Mouse (Mus musculus): ENCODE results near the gene Ppp1r1a.

Gene Ppp1r1a

DNA sequence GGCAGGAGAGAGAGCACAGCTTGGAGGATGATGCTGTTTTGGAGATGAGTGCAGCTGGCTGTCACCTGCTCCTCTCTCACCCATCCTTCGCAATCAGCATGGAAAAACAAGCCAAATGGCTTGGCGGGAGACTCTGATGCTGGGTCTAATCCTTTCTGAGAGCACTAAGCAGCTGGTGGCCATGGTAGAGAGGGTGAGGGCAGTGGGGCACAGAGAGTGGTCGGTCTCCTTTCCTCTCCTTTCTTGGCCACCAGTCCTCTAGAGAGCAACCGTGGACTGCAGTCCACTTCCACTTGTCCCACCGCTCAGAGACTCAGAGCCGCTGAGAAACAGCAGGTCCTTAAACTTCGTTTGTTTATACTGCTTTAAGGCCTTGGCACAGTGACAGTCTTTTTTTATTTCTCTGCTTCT, 24.2 kb downstream of the Ppp1r1a start:
- peak; percentile 26 for DNase-seq

DNA sequence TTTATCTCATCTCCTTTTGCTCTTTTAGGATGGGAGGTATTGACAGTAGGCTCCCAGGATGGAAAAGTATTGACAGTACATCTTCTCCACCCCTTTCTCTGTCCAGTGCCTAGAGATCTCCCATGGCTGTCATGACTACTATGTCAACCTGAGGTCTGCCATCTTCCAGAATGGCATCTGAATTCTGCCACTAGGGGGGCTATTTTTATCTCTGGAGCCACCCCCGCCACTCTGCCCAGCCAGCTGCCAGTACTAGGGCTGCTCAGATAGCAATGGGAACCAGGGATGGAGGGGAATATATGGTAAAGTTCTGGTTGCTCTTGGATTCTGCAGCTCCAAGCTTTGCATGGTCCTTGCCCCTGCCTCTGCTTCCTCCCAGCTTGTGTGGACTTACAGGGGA, 26.2 kb downstream of the Ppp1r1a start:
- no peak for DNase-seq

DNA sequence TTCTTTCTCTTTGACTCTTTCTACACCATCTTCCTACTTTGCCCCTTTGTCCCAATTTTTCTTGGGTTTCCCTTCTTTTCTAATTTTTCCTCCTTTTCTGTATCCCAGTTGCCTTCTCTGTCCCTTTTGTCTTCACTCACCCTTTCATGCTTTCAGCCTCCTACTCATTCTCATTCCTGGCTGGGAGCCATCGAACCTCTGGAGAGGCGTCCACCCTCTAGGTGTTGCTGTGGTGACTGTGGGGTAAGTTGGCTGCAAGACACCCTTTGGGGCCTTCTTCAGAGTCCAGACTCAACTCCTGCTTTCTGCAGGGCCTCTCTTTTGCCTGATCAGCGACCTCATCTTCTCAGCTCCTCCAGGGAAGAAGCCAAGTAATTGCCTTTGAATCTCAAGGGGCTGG, 28.5 kb downstream of the Ppp1r1a start:
- no peak for DNase-seq

DNA sequence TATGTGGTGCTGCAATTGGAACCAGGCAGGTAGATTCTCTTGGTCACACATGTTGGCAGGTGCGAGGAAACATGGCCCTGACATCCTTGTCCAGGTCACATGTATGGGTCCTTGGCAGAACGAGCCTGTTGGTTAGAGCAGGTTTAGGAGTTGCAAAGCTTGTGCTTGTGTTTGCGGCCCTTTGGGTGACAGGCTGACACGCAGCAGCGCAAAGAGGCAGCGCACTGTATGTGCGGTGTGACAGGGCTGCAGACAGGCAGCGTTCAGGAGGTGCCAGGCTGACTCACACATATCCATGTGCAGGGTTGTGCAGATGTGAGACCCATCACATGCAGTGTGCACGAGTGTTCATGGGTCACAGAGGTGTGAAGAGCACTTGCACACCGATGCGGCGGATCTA, 34.1 kb downstream of the Ppp1r1a start:
- peak; percentile 22 for DNase-seq

DNA sequence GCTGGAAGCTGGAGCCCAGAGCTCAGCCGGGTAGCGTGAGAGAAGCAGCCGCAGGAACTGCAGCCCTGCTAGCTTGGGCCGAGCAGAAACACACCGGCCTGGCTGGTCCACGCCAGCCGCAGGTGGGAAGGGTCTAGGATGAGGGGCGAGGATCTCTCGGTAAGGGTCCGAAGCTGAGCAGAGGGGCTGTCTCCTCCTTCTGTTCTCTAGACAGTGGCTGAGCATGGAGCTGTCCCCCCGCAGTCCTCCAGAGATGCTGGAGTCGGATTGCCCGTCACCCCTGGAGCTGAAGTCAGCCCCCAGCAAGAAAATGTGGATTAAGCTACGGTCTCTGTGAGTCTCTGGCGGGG, 34.6 kb downstream of the Ppp1r1a start:
- no peak for DNase-seq

DNA sequence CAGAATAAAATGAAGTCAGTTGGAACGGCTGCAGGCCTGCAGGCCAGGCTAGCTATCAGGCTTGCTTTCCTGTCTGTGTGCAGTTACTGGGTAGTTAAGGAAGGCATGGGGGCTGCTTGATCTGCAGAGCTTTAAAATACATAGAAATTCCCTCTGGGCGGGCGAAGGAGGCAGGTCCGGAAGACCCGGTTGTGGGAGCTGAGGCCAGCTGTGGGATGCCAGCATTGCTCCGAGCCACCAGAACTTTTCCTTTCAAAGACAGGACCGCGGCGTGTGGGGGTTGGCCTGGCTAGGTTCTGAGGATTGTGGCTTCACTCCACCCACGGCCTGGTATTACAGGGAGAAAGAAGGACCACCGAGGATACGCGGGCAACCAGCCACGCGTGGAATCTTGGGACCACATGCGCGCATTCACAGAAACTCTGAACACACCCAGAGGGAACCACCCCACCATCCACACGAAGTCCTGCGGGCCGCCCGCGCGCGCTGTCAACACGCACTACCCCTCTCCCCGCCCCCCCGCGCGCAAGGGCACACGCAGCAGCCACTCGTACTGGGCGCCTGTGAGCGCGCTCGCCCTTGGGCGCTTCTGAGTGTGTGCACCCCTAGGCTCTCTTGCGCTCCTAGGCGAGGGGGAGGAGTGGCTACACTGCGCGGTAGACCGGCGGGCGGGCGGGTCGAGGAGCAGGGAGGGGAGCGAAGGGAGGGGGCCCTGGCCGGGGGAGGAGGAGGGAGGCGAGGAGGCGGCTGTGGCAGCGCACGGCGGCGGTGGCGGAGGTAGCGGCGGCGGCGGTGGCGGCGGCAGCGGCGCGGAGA, 35.2 kb downstream of the Ppp1r1a start, which contains the start of gene Pde1b:
TSS of gene Pde1b (plus strand) at position 600 of the 816 bp plus-strand sequence.
- DNase-seq, result peak; percentile 31

DNA sequence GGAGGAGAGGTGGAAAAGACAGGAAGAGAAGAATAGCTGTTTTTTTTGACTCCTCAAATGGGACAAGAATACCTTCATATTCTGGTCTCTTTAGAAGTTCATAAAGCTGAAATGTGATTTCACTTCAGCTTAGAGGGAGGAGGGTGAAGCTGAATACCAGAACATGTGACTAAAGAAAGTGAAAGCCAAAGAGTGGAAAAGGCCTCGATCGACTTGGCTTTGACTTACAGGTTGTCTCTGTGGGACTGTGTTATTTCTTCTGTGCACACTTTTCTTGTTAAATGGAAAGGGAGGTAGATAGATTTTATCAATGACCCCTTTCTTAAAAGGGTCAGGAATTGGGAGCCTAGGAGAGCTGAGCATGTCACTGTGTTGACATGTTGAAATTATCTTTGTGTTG, 36.6 kb downstream of the Ppp1r1a start:
- DNase-seq, result no peak

DNA sequence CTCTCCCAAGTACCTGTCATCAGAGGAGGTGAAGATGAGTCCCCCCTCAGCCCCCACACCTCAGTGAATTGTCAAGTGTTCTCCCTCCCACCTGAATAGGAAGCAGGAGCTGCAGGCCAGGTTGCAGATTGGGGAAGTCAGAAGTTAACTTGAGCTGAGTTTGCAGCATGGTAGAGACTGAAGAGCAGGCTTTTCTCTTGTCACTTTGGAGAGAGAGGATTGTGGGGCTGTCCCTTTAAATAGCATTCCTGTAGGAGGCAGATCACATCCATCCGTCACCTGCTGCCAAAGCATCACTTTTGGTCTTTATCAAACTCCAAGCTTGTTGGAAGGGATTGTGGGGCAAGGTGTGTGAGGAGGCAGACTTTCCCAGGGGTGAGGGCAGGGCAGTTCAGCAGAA, 37.1 kb downstream of the Ppp1r1a start:
- no peak for DNase-seq

DNA sequence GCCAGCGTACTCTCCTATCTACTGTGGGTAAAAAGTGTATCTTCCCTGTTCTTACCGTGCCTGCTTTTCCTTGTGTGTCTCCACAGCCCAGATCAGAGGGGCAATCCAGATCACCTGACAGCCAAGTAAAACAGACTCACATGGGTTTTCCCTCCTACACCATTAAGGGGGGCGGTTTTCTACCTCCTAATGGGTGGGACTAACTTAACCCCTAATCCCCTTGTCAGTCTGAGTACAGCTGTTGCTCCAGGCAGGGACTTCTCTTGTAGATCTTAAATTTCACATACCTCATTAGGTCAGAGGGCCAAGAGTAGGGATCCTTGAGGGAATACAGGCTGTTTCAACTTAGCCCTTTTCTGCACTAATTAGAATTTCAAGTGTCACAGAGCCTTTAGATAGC, 39.6 kb downstream of the Ppp1r1a start:
- no peak for DNase-seq

DNA sequence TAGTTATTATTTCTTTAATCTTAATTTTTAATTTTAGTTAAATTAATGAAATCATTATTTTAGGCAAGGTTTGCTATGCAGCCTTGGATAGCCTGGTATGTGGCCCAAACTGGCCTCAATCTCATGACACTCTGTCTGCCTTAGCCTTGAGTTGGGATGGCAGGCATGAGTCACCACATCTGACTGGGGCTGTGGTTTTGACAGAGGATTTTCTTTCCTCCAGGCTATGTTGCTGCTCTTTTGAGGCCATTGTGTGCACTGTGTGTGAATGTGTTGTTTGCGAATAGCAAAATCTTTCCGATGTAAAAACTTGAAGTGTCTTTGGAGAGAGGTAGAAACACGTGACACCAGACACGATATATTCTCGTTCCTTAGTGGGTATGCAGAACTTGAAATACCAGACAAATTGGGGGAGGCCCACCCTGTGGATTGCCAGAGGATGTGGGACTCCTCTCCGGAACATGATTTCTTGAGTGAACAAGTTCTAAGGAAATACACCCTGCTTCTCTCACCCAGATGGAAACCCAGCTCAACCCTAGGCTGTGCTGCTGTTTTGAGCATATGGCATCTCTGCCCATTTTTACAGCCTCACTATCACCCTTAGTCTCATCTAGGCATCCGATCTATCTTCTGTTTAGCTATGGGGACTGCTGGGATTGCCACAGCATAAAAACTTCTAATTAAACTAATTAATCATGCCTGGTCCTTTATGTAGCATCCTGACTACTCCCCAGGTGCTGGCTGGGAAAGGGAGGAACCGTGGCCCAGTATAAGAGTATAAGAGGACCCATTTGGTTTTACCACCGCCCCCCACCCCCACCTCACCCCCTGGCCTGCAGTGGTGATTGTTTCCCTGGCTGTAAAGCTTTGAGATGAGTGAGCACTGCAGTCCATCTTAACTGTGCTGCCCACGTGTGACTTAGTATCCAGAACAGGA, 41.3 kb downstream of the Ppp1r1a start:
- no peak for DNase-seq

DNA sequence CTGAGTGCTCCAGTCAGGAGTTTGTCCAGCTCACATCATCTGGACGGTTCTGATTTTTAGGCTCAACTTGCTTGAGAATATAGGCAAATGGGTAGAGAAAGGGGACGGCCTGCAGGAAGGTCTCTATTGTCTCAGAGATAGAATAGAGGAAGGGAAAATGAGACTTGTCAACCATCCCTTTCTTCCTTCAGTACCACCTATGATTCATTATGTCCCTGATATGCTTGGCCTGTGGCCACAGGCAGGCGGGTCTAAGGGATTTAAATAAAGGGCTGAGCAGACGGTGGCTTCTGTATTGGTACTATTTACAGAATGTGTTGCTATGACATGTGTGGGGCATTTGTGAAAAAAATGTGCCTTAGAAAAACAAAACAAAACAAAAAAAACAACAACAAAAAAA, 49.5 kb downstream of the Ppp1r1a start:
- no peak for DNase-seq

DNA sequence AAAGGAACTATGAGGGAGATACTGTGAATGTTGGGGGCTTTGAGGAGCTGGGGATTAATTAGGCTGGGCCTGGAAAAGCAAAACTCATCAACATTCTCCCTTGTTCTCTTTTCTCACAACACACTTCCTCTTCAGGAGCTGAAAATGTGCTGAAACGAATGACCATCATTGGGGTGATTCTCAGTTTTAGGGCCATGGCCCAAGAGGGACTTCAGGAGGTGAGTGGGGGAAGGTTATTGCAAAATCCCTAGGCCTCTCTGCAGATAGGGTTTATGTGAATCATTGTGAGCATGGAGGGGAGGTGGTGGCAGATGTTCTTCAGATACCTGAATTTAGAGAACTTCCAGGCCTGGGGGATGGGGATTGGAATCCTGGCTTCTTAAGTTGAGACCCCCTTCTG, 51.1 kb downstream of the Ppp1r1a start:
- no peak for DNase-seq

DNA sequence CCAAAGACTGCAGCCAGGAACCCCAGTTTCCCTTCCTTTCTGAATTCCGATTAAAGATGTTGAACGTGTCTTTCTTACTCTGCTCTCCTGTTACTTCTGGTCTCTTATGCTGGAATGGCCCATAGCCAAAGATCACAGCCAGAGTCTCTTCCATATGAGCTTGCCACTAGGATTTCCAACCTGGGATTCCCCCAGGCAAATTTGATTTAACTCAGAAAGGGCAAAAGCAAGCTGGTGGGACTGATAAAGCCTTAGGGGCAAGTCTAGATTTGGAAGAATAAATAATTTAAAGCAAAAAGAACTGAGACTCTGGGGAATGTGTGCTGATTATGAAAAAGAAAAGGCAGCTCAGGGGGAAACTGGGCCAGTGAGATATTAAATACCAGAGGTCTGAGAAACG, 52.7 kb downstream of the Ppp1r1a start:
- no peak for DNase-seq

DNA sequence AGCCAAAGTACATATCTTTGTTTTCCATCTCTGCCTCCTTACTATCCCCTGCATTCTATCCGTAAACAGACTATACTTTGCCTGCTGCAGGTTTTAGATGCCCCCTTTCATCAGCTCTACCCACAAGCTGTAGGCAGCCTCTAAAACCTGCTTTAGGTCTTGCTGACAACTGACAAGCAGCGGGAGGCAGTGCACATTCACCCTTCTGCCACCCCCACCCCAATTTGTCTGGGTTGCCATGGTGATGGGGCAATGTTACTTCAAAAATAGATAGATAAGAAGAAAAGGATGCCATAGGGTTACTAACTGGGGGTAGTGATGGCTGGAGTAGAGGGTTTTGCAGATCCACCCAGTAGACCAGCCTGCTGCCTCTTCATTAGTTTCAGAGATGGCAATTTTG, 53.3 kb downstream of the Ppp1r1a start:
- DNase-seq, result no peak

DNA sequence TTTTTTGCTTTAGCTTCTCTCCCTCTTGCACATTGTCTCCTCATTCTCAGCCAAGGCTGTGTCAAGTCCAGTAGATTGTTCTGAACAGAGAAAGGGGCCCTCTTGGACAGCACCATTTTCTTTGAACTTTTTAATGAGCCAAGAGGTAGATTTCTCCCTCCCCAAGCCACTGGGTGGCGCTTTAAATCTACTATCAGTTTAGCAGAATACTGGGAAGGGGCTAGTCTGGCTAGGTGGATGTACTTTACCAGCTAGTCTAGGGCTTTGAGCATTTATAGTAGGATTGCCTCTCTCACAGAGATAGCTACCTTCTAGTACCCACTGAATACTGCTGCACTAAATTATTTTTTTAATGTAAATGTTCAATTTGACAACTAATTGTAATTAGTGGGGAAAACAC, 55.3 kb downstream of the Ppp1r1a start:
- DNase-seq, result no peak
